In genomic region chr7:110061199-110061751, GRCm38 (mm10) we compare ENCODE assay signal across 7 mouse cellular contexts. TPM values are rescaled to one million over a fixed set of nuclear protein-coding genes. Genes with fewer than 3 reads are reported as not detected.
A peak's percentile ranks its signal among the peaks of the same experiment; 100 is the strongest.
DNase-seq lines count a peak whose midpoint lies in the region; ATAC-seq lines count a peak whose summit lies in the region.

TSS of gene Zfp143 (plus strand) at chr7:110061217.

- no peaks in the 10 kb centered on the region for H3K27me3 ChIP-seq in embryonic facial prominence, embryonic 12.5 days
- H3K27me3 ChIP-seq in limb, embryonic 11.5 days (ENCODE audit: control insufficient read depth, insufficient read depth, low read length): no peaks in the 10 kb centered on the region
- H3K27me3 ChIP-seq in midbrain, embryonic 14.5 days (ENCODE audit: control insufficient read depth, insufficient read depth, low read length): no peaks in the 10 kb centered on the region

- 1% methylated on average over 34 of the region's 34 CpGs for WGBS in embryonic facial prominence, embryonic 12.5 days
- 0% methylated on average over 34 of the region's 34 CpGs for WGBS in limb, embryonic 11.5 days
- under 1% methylated on average over 34 of the region's 34 CpGs for WGBS in midbrain, embryonic 14.5 days

- no peaks in the 10 kb centered on the region for H3K9me3 ChIP-seq in embryonic facial prominence, embryonic 12.5 days
- H3K9me3 ChIP-seq in limb, embryonic 11.5 days (ENCODE audit: control insufficient read depth, low read length): no peaks in the 10 kb centered on the region
- H3K9me3 ChIP-seq in midbrain, embryonic 14.5 days (ENCODE audit: control insufficient read depth, low read length): no peaks in the 10 kb centered on the region

- H3K9ac ChIP-seq in embryonic facial prominence, embryonic 12.5 days: peak within 1 kb of the TSS; percentile 91
- peak within 1 kb of the TSS; percentile 99 for H3K9ac ChIP-seq in limb, embryonic 11.5 days (ENCODE audit: low read length)
- H3K9ac ChIP-seq in midbrain, embryonic 14.5 days (replicated peaks; ENCODE audit: low read length): peak within 1 kb of the TSS; percentile 96

- H3K4me3 ChIP-seq in embryonic facial prominence, embryonic 12.5 days: peak within 1 kb of the TSS; percentile 74
- peak within 1 kb of the TSS; percentile 87 for H3K4me3 ChIP-seq in limb, embryonic 11.5 days (ENCODE audit: low read depth, low read length)
- H3K4me3 ChIP-seq in midbrain, embryonic 14.5 days (replicated peaks; ENCODE audit: low read depth, low read length): peak within 1 kb of the TSS; percentile 66

- peak; percentile 99 for DNase-seq in adrenal gland, postnatal 25 days
- peak; percentile 100 for DNase-seq in heart, adult 11 months
- peak; percentile 100 for DNase-seq in kidney, adult 18-20 months
- DNase-seq in limb, embryonic 11.5 days (ENCODE audit: low spot score): peak; percentile 100
- DNase-seq in midbrain, embryonic 14.5 days: peak; percentile 100
- peak; percentile 99 to 100 for DNase-seq in spleen, adult 18-20 months

- 0 out of 2 replicates have a peak, but pooled peaks cover 3% of the 10 kb centered on the region for H3K4me1 ChIP-seq in embryonic facial prominence, embryonic 12.5 days
- no peaks in the 10 kb centered on the region for H3K4me1 ChIP-seq in limb, embryonic 11.5 days (ENCODE audit: control insufficient read depth, insufficient read depth, low read length)
- peaks cover 17% of the 10 kb centered on the region for H3K4me1 ChIP-seq in midbrain, embryonic 14.5 days (ENCODE audit: control insufficient read depth, insufficient read depth, low read length)

- H3K36me3 ChIP-seq in embryonic facial prominence, embryonic 12.5 days: peaks cover 7% of the 10 kb centered on the region; the same call in 1 of the 2 replicates
- peaks cover 6% of the 10 kb centered on the region for H3K36me3 ChIP-seq in limb, embryonic 11.5 days (ENCODE audit: control insufficient read depth, insufficient read depth, low read length)
- H3K36me3 ChIP-seq in midbrain, embryonic 14.5 days (ENCODE audit: control insufficient read depth, insufficient read depth, low read length): peaks cover 10% of the 10 kb centered on the region

- peak within 1 kb of the TSS; percentile 59 for H3K4me2 ChIP-seq in embryonic facial prominence, embryonic 12.5 days (replicated peaks)
- peak within 1 kb of the TSS; percentile 69 for H3K4me2 ChIP-seq in limb, embryonic 11.5 days (ENCODE audit: low read depth, severe bottlenecking)
- peak within 1 kb of the TSS; percentile 68 for H3K4me2 ChIP-seq in midbrain, embryonic 14.5 days (ENCODE audit: low read length)

- ATAC-seq in embryonic facial prominence, embryonic 12.5 days (ENCODE audit: insufficient number of reproducible peaks, insufficient read depth, low FRiP score, low TSS enrichment): peak; percentile 99
- ATAC-seq in limb, embryonic 11.5 days (ENCODE audit: insufficient number of reproducible peaks, low FRiP score, low TSS enrichment, low read depth): peak; percentile 99
- peak; percentile 99 for ATAC-seq in midbrain, embryonic 14.5 days (ENCODE audit: low FRiP score, low TSS enrichment)

- peak within 1 kb of the TSS; percentile 100 for H3K27ac ChIP-seq in embryonic facial prominence, embryonic 12.5 days
- peak within 1 kb of the TSS; percentile 100 for H3K27ac ChIP-seq in limb, embryonic 11.5 days (replicated peaks; ENCODE audit: low read depth, low read length)
- H3K27ac ChIP-seq in midbrain, embryonic 14.5 days (replicated peaks; ENCODE audit: low read depth, low read length): peak within 1 kb of the TSS; percentile 100

RNA-seq across cellular contexts. Expression of gene Zfp143, which starts in this region (rescaled TPM):
- total RNA-seq in adrenal gland, postnatal 25 days (2021): 14.2 and 16.9 TPM in 2 replicates
- 19.3 and 21.8 TPM in 2 replicates for polyA plus RNA-seq in embryonic facial prominence, embryonic 12.5 days (2016; fragmentation: Nextera tagmentation; extraction: Ambion mirVana)
- polyA plus RNA-seq in limb, embryonic 11.5 days (2014; fragmentation: Nextera tagmentation; extraction: Ambion mirVana): 25.5 and 27.0 TPM in 2 replicates
- polyA plus RNA-seq in midbrain, embryonic 14.5 days (2014; fragmentation: Nextera tagmentation; extraction: Ambion mirVana): 14.4 and 21.7 TPM in 2 replicates

Comparison
In these comparisons a context has a peak if more than half of its experiments do, and no peak if none do; other contexts are left out.
1. Peak in every context shown above with its lines: DNase-seq, ATAC-seq, H3K4me3 ChIP-seq and H3K27ac ChIP-seq.